Mouse (Mus musculus): ENCODE measurements at regions not wholly inside any gene's neighbourhood (a gene's known extent, or its start where the extent isn't known, plus 50 kb on each side); places are given as distances from the start of the nearest gene placed in this dataset.

- H3K27ac ChIP-seq (ENCODE audit: insufficient read depth, low read depth): no peak overlapping the region
- no peaks in the 10 kb centered on the region for H3K79me2 ChIP-seq (replicated peaks; ENCODE audit: control insufficient read depth, extremely low read depth, insufficient read depth, poor library complexity, severe bottlenecking)
- no peaks in the 10 kb centered on the region for H3K9me3 ChIP-seq (replicated peaks; ENCODE audit: low read length)
- no peaks in the 10 kb centered on the region for H3K4me1 ChIP-seq (ENCODE audit: control insufficient read depth in 1 of 2, insufficient read depth in 2 of 2)
- TF ChIP-seq KAT2A (IDR thresholded peaks at IDR 0.05; ENCODE audit: insufficient replicate concordance, low read length) (no peak), HCFC1 (IDR thresholded peaks at IDR 0.05; ENCODE audit: low read depth, low read length) (no peak), IRF4 (IDR thresholded peaks at IDR 0.05; ENCODE audit: low read depth, low read length) (no peak), PAX5 (IDR thresholded peaks at IDR 0.05; ENCODE audit: low read length) (no peak), TBP (conservative IDR thresholded peaks at IDR 0.05; ENCODE audit: low read depth, low read length) (no peak)
- H3K4me3 ChIP-seq (replicated peaks in 1 of 3; ENCODE audit: low read depth in 2 of 3, low read length in 2 of 3, poor library complexity in 1 of 3): no peak overlapping the region
- DNase-seq (ENCODE audit: extremely low read depth): no peak
- no peak overlapping the region for H3K9ac ChIP-seq (ENCODE audit: insufficient read depth, low read depth)
- no peak overlapping the region for H3K4me2 ChIP-seq (ENCODE audit: insufficient read depth, low read depth, poor library complexity, severe bottlenecking)
- H3K36me3 ChIP-seq (replicated peaks in 1 of 2; ENCODE audit: control insufficient read depth in 1 of 2, insufficient read depth in 1 of 2, low read length in 1 of 2): no peaks in the 10 kb centered on the region
- dilution Hi-C loops (cut with MboI; ENCODE audit: extremely low pct_ligation_motif_present, extremely low pct_unique_long_range_greater_than_20kb, low sequenced_read_pairs): no loop called here
- in situ Hi-C loops (cut with MboI; ENCODE audit: low pct_ligation_motif_present, low pct_unique_long_range_greater_than_20kb, low sequenced_read_pairs): no loop called here
- H3K27me3 ChIP-seq (replicated peaks): no peaks in the 10 kb centered on the region
These were observed 118.5 kb upstream of the Mast4 start for GRCm38 (mm10) chr13:103452837-103453236.

- TF ChIP-seq ELF1 (IDR thresholded peaks at IDR 0.05; ENCODE audit: low read depth, low read length) (no peak), ZMIZ1 (IDR thresholded peaks at IDR 0.05; ENCODE audit: low read depth, low read length) (no peak), CTCF (conservative IDR thresholded peaks at IDR 0.05 in 1 of 2, IDR thresholded peaks at IDR 0.05 in 1 of 2; ENCODE audit: low read depth in 2 of 2, low read length in 2 of 2) (no peak), POLR2AphosphoS2 (IDR thresholded peaks at IDR 0.05; ENCODE audit: low read depth, low read length) (no peak), SIN3A (IDR thresholded peaks at IDR 0.05; ENCODE audit: low read length) (no peak), UBTF (IDR thresholded peaks at IDR 0.05; ENCODE audit: low read depth, low read length) (no peak), MAX (IDR thresholded peaks at IDR 0.05; ENCODE audit: low read length) (no peak), ETS1 (conservative IDR thresholded peaks at IDR 0.05; ENCODE audit: low read depth, low read length) (no peak), MAZ (IDR thresholded peaks at IDR 0.05; ENCODE audit: low read depth, low read length) (no peak), SMC3 (IDR thresholded peaks at IDR 0.05; ENCODE audit: low read depth, low read length) (no peak)
- Histone ChIP-seq H3K27ac (ENCODE audit: insufficient read depth, low read depth) (no peak overlapping the region), H3K4me2 (ENCODE audit: insufficient read depth, low read depth, poor library complexity, severe bottlenecking) (no peak overlapping the region), H3K9me3 (replicated peaks; ENCODE audit: low read length) (no peaks in the 10 kb centered on the region), H3K4me1 (ENCODE audit: control insufficient read depth in 1 of 2, insufficient read depth in 2 of 2) (no peaks in the 10 kb centered on the region), H3K36me3 (replicated peaks in 1 of 2; ENCODE audit: control insufficient read depth in 1 of 2, insufficient read depth in 1 of 2, low read length in 1 of 2) (no peaks in the 10 kb centered on the region), H3K27me3 (replicated peaks) (no peaks in the 10 kb centered on the region), H3K79me2 (replicated peaks; ENCODE audit: control insufficient read depth, extremely low read depth, insufficient read depth, poor library complexity, severe bottlenecking) (no peaks in the 10 kb centered on the region), H3K4me3 (replicated peaks in 1 of 3; ENCODE audit: low read depth in 2 of 3, low read length in 2 of 3, poor library complexity in 1 of 3) (no peak overlapping the region), H3K9ac (ENCODE audit: insufficient read depth, low read depth) (no peak overlapping the region)
- dilution Hi-C loops (cut with MboI; ENCODE audit: extremely low pct_ligation_motif_present, extremely low pct_unique_long_range_greater_than_20kb, low sequenced_read_pairs) (no loop called here), in situ Hi-C loops (cut with MboI; ENCODE audit: low pct_ligation_motif_present, low pct_unique_long_range_greater_than_20kb, low sequenced_read_pairs) (no loop called here)
- DNase-seq (ENCODE audit: extremely low read depth): no peak
These were observed 96.3 kb upstream of the Mast4 start for GRCm38 (mm10) chr13:103430589-103430988.

GRCm38 (mm10) chr13:103424011-103424410 is 89.7 kb upstream of the Mast4 start:
- H3K4me1 ChIP-seq (ENCODE audit: control insufficient read depth in 1 of 2, insufficient read depth in 2 of 2): no peaks in the 10 kb centered on the region
- in situ Hi-C loops (cut with MboI; ENCODE audit: low pct_ligation_motif_present, low pct_unique_long_range_greater_than_20kb, low sequenced_read_pairs): no loop called here
- no peak overlapping the region for H3K4me2 ChIP-seq (ENCODE audit: insufficient read depth, low read depth, poor library complexity, severe bottlenecking)
- no peak overlapping the region for H3K27ac ChIP-seq (ENCODE audit: insufficient read depth, low read depth)
- H3K27me3 ChIP-seq (replicated peaks): no peaks in the 10 kb centered on the region
- no peaks in the 10 kb centered on the region for H3K9me3 ChIP-seq (replicated peaks; ENCODE audit: low read length)
- dilution Hi-C loops (cut with MboI; ENCODE audit: extremely low pct_ligation_motif_present, extremely low pct_unique_long_range_greater_than_20kb, low sequenced_read_pairs): no loop called here
- TF ChIP-seq MAX (IDR thresholded peaks at IDR 0.05; ENCODE audit: low read length) (no peak), TCF12 (IDR thresholded peaks at IDR 0.05; ENCODE audit: low read depth, low read length) (no peak), ZC3H11A (IDR thresholded peaks at IDR 0.05; ENCODE audit: low read depth, low read length) (no peak), MAFK (IDR thresholded peaks at IDR 0.05; ENCODE audit: insufficient replicate concordance, low read length) (no peak), E2F4 (IDR thresholded peaks at IDR 0.05; ENCODE audit: insufficient replicate concordance, low read depth, low read length) (no peak), RAD21 (IDR thresholded peaks at IDR 0.05; ENCODE audit: low read depth, low read length) (no peak), KAT2A (IDR thresholded peaks at IDR 0.05; ENCODE audit: insufficient replicate concordance, low read length) (no peak), JUN (IDR thresholded peaks at IDR 0.05; ENCODE audit: insufficient read depth, low read depth, low read length) (no peak), UBTF (IDR thresholded peaks at IDR 0.05; ENCODE audit: low read depth, low read length) (no peak), CHD2 (IDR thresholded peaks at IDR 0.05; ENCODE audit: low read length) (no peak)
- H3K4me3 ChIP-seq (replicated peaks in 1 of 3; ENCODE audit: low read depth in 2 of 3, low read length in 2 of 3, poor library complexity in 1 of 3): no peak overlapping the region
- no peak for DNase-seq (ENCODE audit: extremely low read depth)
- H3K9ac ChIP-seq (ENCODE audit: insufficient read depth, low read depth): no peak overlapping the region
- no peaks in the 10 kb centered on the region for H3K79me2 ChIP-seq (replicated peaks; ENCODE audit: control insufficient read depth, extremely low read depth, insufficient read depth, poor library complexity, severe bottlenecking)
- no peaks in the 10 kb centered on the region for H3K36me3 ChIP-seq (replicated peaks in 1 of 2; ENCODE audit: control insufficient read depth in 1 of 2, insufficient read depth in 1 of 2, low read length in 1 of 2)
